Mouse (Mus musculus) embryonic facial prominence, embryonic 11.5 days (tissue): ENCODE results near the gene Agxt. TPM values are rescaled to one million over a fixed set of nuclear protein-coding genes. Genes with fewer than 3 reads are reported as not detected.

Experiments
- ATAC-seq: fragments of 200-750 bp; cut with Nextera tagmentation; replicated peaks from 2 replicates; pipeline ENCODE4 v1.8.0; 2017; ENCODE audit warnings: low read depth; ENCODE audit not compliant: insufficient number of reproducible peaks, low FRiP score, low TSS enrichment
- DNase-seq: peaks from one replicate; pipeline ENCODE4 v3.0.0-alpha.2; 2015; ENCODE audit warnings: low spot score
- H3K27ac ChIP-seq: fragments of 300-500 bp; sonication (generic); replicated peaks from 2 replicates; pipeline ENCODE4 v1.5.1; 2014; ENCODE audit warnings: mild to moderate bottlenecking, low read depth, low read length, control low read depth
- H3K27me3 ChIP-seq: fragments of 300-500 bp; sonication (generic); 2 replicates; pipeline ENCODE4 v1.6.1; 2014; ENCODE audit warnings: mild to moderate bottlenecking, low read length, moderate library complexity, mixed read lengths; ENCODE audit not compliant: control insufficient read depth, insufficient read depth
- H3K36me3 ChIP-seq: fragments of 300-500 bp; sonication (generic); replicated peaks from 2 replicates; pipeline ENCODE4 v1.6.1; 2014; ENCODE audit warnings: low read depth, mild to moderate bottlenecking, low read length, moderate library complexity, mixed read lengths; ENCODE audit not compliant: control insufficient read depth, insufficient read depth
- H3K4me1 ChIP-seq: fragments of 300-500 bp; sonication (generic); 2 replicates; pipeline ENCODE4 v1.6.1; 2014; ENCODE audit warnings: low read length, mixed read lengths; ENCODE audit not compliant: control insufficient read depth, insufficient read depth
- H3K4me2 ChIP-seq: fragments of 300-500 bp; sonication (generic); 2 replicates; pipeline ENCODE4 v1.6.1; 2014; ENCODE audit warnings: low read depth, mild to moderate bottlenecking, control low read depth, low read length, moderate library complexity
- H3K4me3 ChIP-seq: fragments of 300-500 bp; sonication (generic); 2 replicates; pipeline ENCODE4 v1.5.1; 2014; ENCODE audit warnings: low read depth, low read length, control low read depth
- H3K9ac ChIP-seq: fragments of 300-500 bp; sonication (generic); replicated peaks from 2 replicates; pipeline ENCODE4 v1.6.1; 2014; ENCODE audit warnings: mild to moderate bottlenecking, control low read depth, low read length
- H3K9me3 ChIP-seq: fragments of 300-500 bp; sonication (generic); replicated peaks from 2 replicates; pipeline ENCODE4 v1.6.1; 2016; ENCODE audit warnings: mild to moderate bottlenecking, low read length, inconsistent platforms, mixed read lengths; ENCODE audit not compliant: control insufficient read depth
- WGBS: fragments of 180-500 bp; shearing (Covaris S2); extraction: QIAGEN DNeasy Blood & Tissue Kit; methylation state at CpG from one replicate; pipeline ENCODE4 v1.1.7; 2014; 5-methylcytosine and 5-hydroxymethylcytosine counted together
- polyA plus RNA-seq: library from polyadenylated mRNA; unstranded; fragments of >200 nt; fragmentation: Nextera tagmentation; extraction: Ambion mirVana; gene quantifications from 2 replicates; pipeline ENCODE4 v1.2.1, GENCODE M21; 2014

Agxt gene
- polyA plus RNA-seq, 1 experiment from 2014 or later: not detected

DNA sequence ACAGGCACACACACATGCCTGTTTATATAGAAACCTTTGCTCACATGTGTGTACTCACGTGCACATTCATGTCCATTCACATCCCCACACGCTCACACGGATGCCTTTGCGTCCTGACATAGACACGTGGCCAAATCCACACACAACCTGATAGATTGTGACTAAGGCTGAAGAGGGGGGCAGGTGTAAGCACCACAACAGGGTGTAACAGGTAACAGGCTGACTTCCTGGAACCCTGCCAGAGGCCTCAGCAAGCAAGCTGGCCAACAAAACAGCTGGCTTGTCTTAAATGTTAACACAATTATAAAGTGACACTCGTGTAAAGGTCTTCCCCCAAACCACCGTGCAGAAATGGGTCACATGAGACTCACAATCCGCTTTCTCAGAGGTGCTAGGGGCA is 23.9 kb downstream of the Agxt start:
- 82% methylated on average over 8 of the region's 8 CpGs for WGBS

DNA sequence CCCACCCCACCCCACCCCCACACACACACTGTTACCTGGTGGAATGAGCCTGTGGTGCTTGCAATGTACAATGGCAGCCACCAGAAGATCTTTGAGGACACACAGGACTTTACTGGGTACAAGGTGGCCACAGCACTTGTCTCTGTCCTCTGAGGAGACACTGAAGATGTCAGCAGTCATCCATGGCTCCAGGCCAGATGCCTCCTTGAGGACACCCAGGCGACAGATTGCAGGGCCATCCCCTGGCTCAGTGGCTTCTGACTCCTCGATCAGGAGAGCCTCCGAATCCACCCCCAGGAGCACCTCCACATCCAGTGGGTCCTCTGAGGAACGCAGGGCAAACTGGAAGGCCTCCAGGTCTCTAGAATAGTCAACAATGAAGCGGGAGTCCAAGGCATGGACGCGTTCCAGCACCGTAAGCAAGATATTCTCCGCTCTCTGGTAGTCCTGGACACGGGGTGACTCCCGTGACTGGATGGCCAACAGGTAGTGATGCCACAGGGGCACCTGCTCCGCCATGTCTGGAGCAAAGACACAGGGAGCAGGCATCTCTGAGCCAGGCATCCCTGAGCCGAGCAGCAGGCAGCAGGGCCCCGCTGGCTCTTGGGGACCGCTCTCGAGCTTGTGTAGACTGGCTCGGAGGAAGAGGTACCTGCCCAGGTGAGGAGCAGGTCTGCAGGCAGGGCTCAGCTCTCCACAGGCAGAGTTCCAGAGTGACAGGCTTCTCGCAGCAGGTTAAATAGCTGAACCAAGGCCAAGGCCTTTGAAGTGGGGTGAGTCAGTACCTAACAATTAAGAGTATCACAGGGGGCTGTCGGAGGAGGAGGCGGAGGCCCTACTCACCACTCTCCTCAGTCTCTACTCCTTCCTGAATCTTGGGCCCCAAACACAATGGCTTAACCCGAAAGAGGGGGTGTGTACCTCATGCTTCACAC is 24.8 kb downstream of the Agxt start:
- Histone ChIP-seq H3K27ac (no peak overlapping the region), H3K4me2 (no peak overlapping the region), H3K9me3 (no peaks in the 10 kb centered on the region), H3K4me3 (no peak overlapping the region), H3K36me3 (no peaks in the 10 kb centered on the region), H3K27me3 (no peaks in the 10 kb centered on the region), H3K4me1 (no peaks in the 10 kb centered on the region), H3K9ac (no peak overlapping the region)
- ATAC-seq (no peak), DNase-seq (no peak)
- 84% methylated on average over 21 of the region's 21 CpGs for WGBS

More for the DNA sequence above, 23.9 kb downstream of the Agxt start:
- no peak for ATAC-seq
- H3K36me3 ChIP-seq: no peaks in the 10 kb centered on the region
- H3K4me3 ChIP-seq: no peak overlapping the region
- H3K4me2 ChIP-seq: no peak overlapping the region
- H3K9ac ChIP-seq: no peak overlapping the region
- no peaks in the 10 kb centered on the region for H3K27me3 ChIP-seq
- H3K27ac ChIP-seq: no peak overlapping the region
- H3K4me1 ChIP-seq: no peaks in the 10 kb centered on the region
- DNase-seq: no peak
- no peaks in the 10 kb centered on the region for H3K9me3 ChIP-seq

DNA sequence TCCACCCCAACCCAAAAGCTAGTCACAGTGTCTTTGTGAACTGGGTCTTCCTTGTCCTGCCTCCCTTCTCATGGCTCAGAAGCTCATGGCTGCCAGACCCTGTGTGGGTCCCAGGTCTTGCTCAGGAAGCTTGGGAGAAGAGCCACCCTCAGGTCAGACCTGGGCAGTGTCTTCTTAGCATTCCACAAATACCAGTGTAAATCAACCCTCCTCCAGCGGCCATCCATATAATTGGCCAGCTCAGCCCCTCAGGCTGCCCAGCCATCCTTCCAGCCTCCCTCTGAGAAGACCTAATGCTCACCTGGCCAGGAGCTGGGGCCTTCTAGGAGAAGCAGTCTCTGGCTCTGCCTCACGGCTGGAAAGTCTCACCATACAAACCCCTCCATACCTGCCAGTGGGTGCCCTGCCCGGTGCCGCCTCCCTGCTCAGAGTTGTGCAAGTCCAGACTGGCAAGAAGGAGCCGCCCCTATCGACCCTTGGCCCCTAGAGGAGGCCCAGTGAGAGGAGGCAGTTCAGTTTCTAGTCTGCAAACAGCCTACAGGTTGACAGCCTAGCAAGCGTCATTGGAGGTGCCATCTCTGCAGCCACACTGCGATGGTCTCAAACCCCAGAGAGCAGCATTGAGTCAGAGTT is 25.6 kb downstream of the Agxt start, which contains the start of gene 2310007B03Rik:
Gene 2310007B03Rik, minus strand, starts transcription at position 448 of the 633 bp plus-strand sequence.
- WGBS: 64% methylated on average over 8 of the region's 8 CpGs
- Histone ChIP-seq H3K9ac (no peak within 1 kb of the TSS), H3K27me3 (no peaks in the 10 kb centered on the region), H3K4me3 (no peak within 1 kb of the TSS), H3K36me3 (no peaks in the 10 kb centered on the region), H3K27ac (no peak within 1 kb of the TSS), H3K4me1 (no peaks in the 10 kb centered on the region), H3K9me3 (no peaks in the 10 kb centered on the region), H3K4me2 (no peak within 1 kb of the TSS)
- ATAC-seq (no peak), DNase-seq (no peak)

GRCm38 (mm10) chr1:93161350-93161749 is 26.3 kb downstream of the Agxt start:
- ATAC-seq (0 out of 2 replicates have a peak, but pooled peaks have one; percentile 39), DNase-seq (no peak)
- Histone ChIP-seq H3K4me2 (no peak overlapping the region), H3K36me3 (no peaks in the 10 kb centered on the region), H3K4me3 (no peak overlapping the region), H3K9ac (no peak overlapping the region), H3K4me1 (no peaks in the 10 kb centered on the region), H3K27me3 (no peaks in the 10 kb centered on the region), H3K9me3 (no peaks in the 10 kb centered on the region), H3K27ac (no peak overlapping the region)
- 68% methylated on average over 8 of the region's 8 CpGs for WGBS

DNA sequence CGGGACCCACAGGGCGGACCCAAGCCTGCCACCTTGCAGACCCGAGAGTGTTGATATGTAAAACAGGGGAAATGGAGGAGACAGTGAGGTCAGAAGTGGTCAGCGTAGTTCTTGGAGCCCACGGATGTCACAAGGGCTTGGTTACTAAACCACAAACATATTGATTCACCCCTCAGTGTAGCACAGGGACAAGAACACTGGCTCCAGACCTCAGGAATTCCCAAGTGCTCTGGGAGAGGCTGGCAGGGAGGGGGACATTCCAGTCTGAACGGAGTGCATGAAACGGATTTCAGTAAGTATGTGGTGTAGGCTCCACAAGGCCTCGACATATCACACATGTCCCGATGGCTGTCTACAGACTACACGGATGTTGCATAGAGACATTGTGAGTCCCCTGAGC is 26.9 kb downstream of the Agxt start:
- ATAC-seq (no peak), DNase-seq (no peak)
- H3K36me3 ChIP-seq: no peaks in the 10 kb centered on the region
- 82% methylated on average over 10 of the region's 10 CpGs for WGBS
- H3K9ac ChIP-seq: no peak overlapping the region
- no peak overlapping the region for H3K4me2 ChIP-seq
- no peak overlapping the region for H3K4me3 ChIP-seq
- no peaks in the 10 kb centered on the region for H3K27me3 ChIP-seq
- no peaks in the 10 kb centered on the region for H3K4me1 ChIP-seq
- no peak overlapping the region for H3K27ac ChIP-seq
- H3K9me3 ChIP-seq: no peaks in the 10 kb centered on the region

DNA sequence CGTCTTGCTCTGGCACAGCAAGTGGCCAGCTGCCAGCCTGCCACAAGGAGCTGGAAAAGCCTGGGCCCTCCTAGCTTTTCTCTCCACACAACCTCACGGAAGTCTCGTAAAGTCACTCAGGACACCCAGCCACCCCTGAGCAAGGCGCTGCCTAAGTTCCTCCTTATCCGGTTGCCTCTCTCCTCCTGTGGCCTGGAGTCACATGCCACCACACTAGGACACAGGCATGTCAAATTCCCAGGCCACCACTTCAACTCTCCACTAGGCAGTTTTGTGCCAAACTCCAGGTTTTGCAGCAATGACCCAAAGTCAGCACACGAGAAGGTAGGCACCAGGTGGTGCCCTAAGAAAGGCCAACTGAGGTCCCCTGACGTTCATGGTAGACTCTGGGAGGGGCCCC is 27.5 kb downstream of the Agxt start:
- H3K27ac ChIP-seq: no peak overlapping the region
- DNase-seq (no peak), ATAC-seq (no peak)
- no peaks in the 10 kb centered on the region for H3K9me3 ChIP-seq
- H3K9ac ChIP-seq: no peak overlapping the region
- H3K36me3 ChIP-seq: no peaks in the 10 kb centered on the region
- H3K4me1 ChIP-seq: no peaks in the 10 kb centered on the region
- no peaks in the 10 kb centered on the region for H3K27me3 ChIP-seq
- WGBS: 83% methylated on average over 7 of the region's 7 CpGs
- H3K4me3 ChIP-seq: no peak overlapping the region
- H3K4me2 ChIP-seq: no peak overlapping the region

DNA sequence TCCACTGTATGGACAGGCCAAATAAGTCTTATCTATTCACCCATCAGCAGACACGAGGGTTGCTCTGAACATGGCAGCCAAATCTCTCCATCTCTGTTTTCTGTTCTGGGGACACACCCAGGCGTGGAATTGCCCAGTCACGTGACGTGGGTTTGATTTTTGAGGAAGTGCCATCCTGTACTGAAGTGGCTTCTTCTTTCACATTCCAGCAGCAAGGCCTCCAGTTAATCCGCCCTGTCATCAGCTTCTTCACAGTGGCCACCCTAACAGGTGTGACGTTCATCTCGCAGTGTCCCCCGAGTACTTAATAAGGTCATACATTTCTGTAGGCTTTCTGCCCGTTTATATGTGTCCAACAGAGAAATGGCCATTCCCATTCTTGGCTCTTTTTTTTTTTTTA is 30.4 kb downstream of the Agxt start:
- no peak overlapping the region for H3K4me2 ChIP-seq
- ATAC-seq (no peak), DNase-seq (no peak)
- no peaks in the 10 kb centered on the region for H3K4me1 ChIP-seq
- no peaks in the 10 kb centered on the region for H3K27me3 ChIP-seq
- H3K36me3 ChIP-seq: no peaks in the 10 kb centered on the region
- H3K9me3 ChIP-seq: no peaks in the 10 kb centered on the region
- no peak overlapping the region for H3K9ac ChIP-seq
- no peak overlapping the region for H3K27ac ChIP-seq
- WGBS: 82% methylated on average over 9 of the region's 9 CpGs
- H3K4me3 ChIP-seq: no peak overlapping the region
